24 mouse cellular contexts compared by ENCODE assay signal in genomic region chr2:146586381-146586780, GRCm38 (mm10).
DNase-seq lines count a peak whose midpoint lies in the region; ATAC-seq lines count a peak whose summit lies in the region.
"Had no signal": no experiment of that assay in that cellular context is flagged by ENCODE, and none has a peak within 500 bp of the region (broad histone marks: within the 10 kb centered on the region; RNA-seq: fewer than 3 reads in every experiment).

No protein-coding gene starts in this region.

- no peak overlapping the region for H3K9ac ChIP-seq in liver, embryonic 16.5 days (ENCODE audit: low read depth, low read length)
- H3K9ac ChIP-seq: embryonic facial prominence, embryonic 13.5 days; forebrain, embryonic 13.5 days; heart, embryonic 12.5 days; limb, embryonic 12.5 days; lung, embryonic 14.5 days had no signal

- no peaks in the 10 kb centered on the region for H3K4me1 ChIP-seq in liver, embryonic 16.5 days (ENCODE audit: control insufficient read depth, low read depth, low read length)
- H3K4me1 ChIP-seq in embryonic facial prominence, embryonic 10.5 days: no peaks in the 10 kb centered on the region
- H3K4me1 ChIP-seq: embryonic facial prominence, embryonic 13.5 days; forebrain, embryonic 13.5 days; limb, embryonic 12.5 days had no signal

- no peaks in the 10 kb centered on the region for H3K27me3 ChIP-seq in liver, embryonic 16.5 days (ENCODE audit: control insufficient read depth, insufficient read depth, low read depth, low read length)
- H3K27me3 ChIP-seq in embryonic facial prominence, embryonic 10.5 days (replicated peaks; ENCODE audit: low read depth, poor library complexity, severe bottlenecking): no peaks in the 10 kb centered on the region
- H3K27me3 ChIP-seq: embryonic facial prominence, embryonic 13.5 days; forebrain, embryonic 13.5 days; heart, embryonic 12.5 days; limb, embryonic 12.5 days had no signal

- DNase-seq in adrenal gland, postnatal 14 days: peak; percentile 7
- no peak for DNase-seq in adrenal gland, postnatal 25 days
- no peak for DNase-seq in liver
- peak; percentile 80 for DNase-seq in adipocyte (ENCODE audit: low spot score)
- DNase-seq in embryonic facial prominence, embryonic 10.5 days (ENCODE audit: low spot score): no peak
- DNase-seq: cerebellum, adult 18-20 months; cerebellum, postnatal 14 days; gastrocnemius, adult 2 months; heart, postnatal 10 days; kidney, adult 9 months; kidney, postnatal 14 days; lung, embryonic 14.5 days; midbrain, embryonic 14.5 days; thymus, postnatal 14 days had no signal

- no peaks in the 10 kb centered on the region for H3K9me3 ChIP-seq in liver, embryonic 16.5 days (replicated peaks; ENCODE audit: control insufficient read depth, low read length)
- no peaks in the 10 kb centered on the region for H3K9me3 ChIP-seq in embryonic facial prominence, embryonic 10.5 days
- H3K9me3 ChIP-seq: embryonic facial prominence, embryonic 13.5 days; forebrain, embryonic 13.5 days; heart, embryonic 12.5 days; limb, embryonic 12.5 days had no signal

- peak; percentile 72 for ATAC-seq in liver, embryonic 16.5 days (ENCODE audit: low read depth)
- peak; percentile 59 for ATAC-seq in granulocyte monocyte progenitor cell, adult 5-6 weeks (replicated peaks; ENCODE audit: poor library complexity, severe bottlenecking)
- ATAC-seq: CD4-positive, CD25-positive, alpha-beta regulatory T cell, adult 4 months; forebrain, embryonic 13.5 days; hindbrain, postnatal 0 days; intestine, embryonic 16.5 days had no signal

- H3K36me3 ChIP-seq in liver, embryonic 16.5 days (ENCODE audit: control insufficient read depth, insufficient read depth): no peaks in the 10 kb centered on the region
- H3K36me3 ChIP-seq in embryonic facial prominence, embryonic 10.5 days (replicated peaks): no peaks in the 10 kb centered on the region
- H3K36me3 ChIP-seq: embryonic facial prominence, embryonic 13.5 days; heart, embryonic 12.5 days; limb, embryonic 12.5 days had no signal

- no peak overlapping the region for H3K4me3 ChIP-seq in liver, embryonic 16.5 days (ENCODE audit: low read depth, low read length)
- no peak overlapping the region for H3K4me3 ChIP-seq in embryonic facial prominence, embryonic 10.5 days
- H3K4me3 ChIP-seq: embryonic facial prominence, embryonic 13.5 days; erythroblast, embryonic 14.5 days; forebrain, embryonic 13.5 days; gastrocnemius, adult 2 months; heart, embryonic 12.5 days; limb, embryonic 12.5 days had no signal

- WGBS in liver, embryonic 16.5 days (ENCODE audit: insufficient replicate concordance): 45% methylated on average over 1 of the region's 1 CpGs
- WGBS in embryonic facial prominence, embryonic 10.5 days: 86% methylated on average over 1 of the region's 1 CpGs

- H3K27ac ChIP-seq in liver, embryonic 16.5 days (ENCODE audit: low read length): no peak overlapping the region
- no peak overlapping the region for H3K27ac ChIP-seq in embryonic facial prominence, embryonic 10.5 days (replicated peaks)
- H3K27ac ChIP-seq: embryonic facial prominence, embryonic 13.5 days; forebrain, embryonic 13.5 days; gastrocnemius, adult 2 months; hindbrain, postnatal 0 days; limb, embryonic 12.5 days had no signal

- no peak overlapping the region for H3K4me2 ChIP-seq in liver, embryonic 16.5 days (ENCODE audit: low read depth, low read length)
- H3K4me2 ChIP-seq: embryonic facial prominence, embryonic 13.5 days; forebrain, embryonic 13.5 days; heart, embryonic 12.5 days; limb, embryonic 12.5 days; lung, embryonic 14.5 days had no signal

Comparison
In these comparisons a context has a peak if more than half of its experiments do, and no peak if none do; other contexts are left out.
1. DNase-seq: peak in adrenal gland, postnatal 14 days (single experiment) and adipocyte (single experiment); none in adrenal gland, postnatal 25 days (single experiment), liver (single experiment) and embryonic facial prominence, embryonic 10.5 days (single experiment).